Mouse (Mus musculus) forebrain, embryonic 13.5 days (tissue): ENCODE results near the gene Clk2. TPM values are rescaled to one million over a fixed set of nuclear protein-coding genes. Genes with fewer than 3 reads are reported as not detected.
"Not testable (repeated sequence)": the region's sequence is repeated elsewhere in the genome, so short reads cannot be mapped to it uniquely, and the experiment has no call there.

Experiments
- ATAC-seq: fragments of 200-750 bp; cut with Nextera tagmentation; 2 replicates; pipeline ENCODE4 v1.8.0; 2017
- H3K27ac ChIP-seq: fragments of 300-500 bp; sonication (generic); 2 replicates; pipeline ENCODE4 v1.5.1; 2015; ENCODE audit warnings: inconsistent platforms, mild to moderate bottlenecking, moderate library complexity
- H3K27me3 ChIP-seq: fragments of 300-500 bp; sonication (generic); 2 replicates; pipeline ENCODE4 v1.6.1; 2015; ENCODE audit warnings: mild to moderate bottlenecking, inconsistent platforms
- H3K36me3 ChIP-seq: fragments of 300-500 bp; sonication (generic); 2 replicates; pipeline ENCODE4 v1.6.1; 2015; ENCODE audit warnings: mild to moderate bottlenecking, inconsistent platforms; ENCODE audit not compliant: poor library complexity, severe bottlenecking
- H3K4me1 ChIP-seq: fragments of 300-500 bp; sonication (generic); 2 replicates; pipeline ENCODE4 v1.6.1; 2015; ENCODE audit warnings: inconsistent platforms
- H3K4me2 ChIP-seq: fragments of 300-500 bp; sonication (generic); 2 replicates; pipeline ENCODE4 v1.6.1; 2015; ENCODE audit warnings: inconsistent platforms, mild to moderate bottlenecking, moderate library complexity
- H3K4me3 ChIP-seq: fragments of 300-500 bp; sonication (generic); 2 replicates; pipeline ENCODE4 v1.5.1; 2015; ENCODE audit warnings: mild to moderate bottlenecking, inconsistent platforms
- H3K9ac ChIP-seq: fragments of 300-500 bp; sonication (generic); 2 replicates; pipeline ENCODE4 v1.6.1; 2015; ENCODE audit warnings: mild to moderate bottlenecking, inconsistent platforms
- H3K9me3 ChIP-seq: fragments of 300-500 bp; sonication (generic); replicated peaks from 2 replicates; pipeline ENCODE4 v1.6.1; 2016; ENCODE audit warnings: inconsistent platforms
- WGBS: fragments of 180-500 bp; shearing (Covaris S2); methylation state at CpG from one replicate; pipeline ENCODE4 v1.1.7; 2015; 5-methylcytosine and 5-hydroxymethylcytosine counted together
- polyA plus RNA-seq: library from polyadenylated mRNA; unstranded; fragments of >200 nt; fragmentation: Nextera tagmentation; extraction: Ambion mirVana; gene quantifications from 2 replicates; pipeline ENCODE4 v1.2.1, GENCODE M21; 2015

Clk2 gene
- polyA plus RNA-seq, 1 experiment from 2014 or later, result 25.0 TPM

GRCm38 (mm10) chr3:89213803-89214530 is 49.4 kb downstream of the Clk2 start:
- Histone ChIP-seq H3K27ac (peak overlapping the region; percentile 97), H3K4me1 (peaks cover 50% of the 10 kb centered on the region), H3K9ac (peak overlapping the region; percentile 76), H3K27me3 (no peaks in the 10 kb centered on the region), H3K4me3 (peak overlapping the region; percentile 72), H3K9me3 (no peaks in the 10 kb centered on the region), H3K4me2 (peak overlapping the region; percentile 70), H3K36me3 (peaks cover 32% of the 10 kb centered on the region)
- under 1% methylated on average over 63 of the region's 69 CpGs for WGBS
- ATAC-seq, result peak; percentile 86

DNA sequence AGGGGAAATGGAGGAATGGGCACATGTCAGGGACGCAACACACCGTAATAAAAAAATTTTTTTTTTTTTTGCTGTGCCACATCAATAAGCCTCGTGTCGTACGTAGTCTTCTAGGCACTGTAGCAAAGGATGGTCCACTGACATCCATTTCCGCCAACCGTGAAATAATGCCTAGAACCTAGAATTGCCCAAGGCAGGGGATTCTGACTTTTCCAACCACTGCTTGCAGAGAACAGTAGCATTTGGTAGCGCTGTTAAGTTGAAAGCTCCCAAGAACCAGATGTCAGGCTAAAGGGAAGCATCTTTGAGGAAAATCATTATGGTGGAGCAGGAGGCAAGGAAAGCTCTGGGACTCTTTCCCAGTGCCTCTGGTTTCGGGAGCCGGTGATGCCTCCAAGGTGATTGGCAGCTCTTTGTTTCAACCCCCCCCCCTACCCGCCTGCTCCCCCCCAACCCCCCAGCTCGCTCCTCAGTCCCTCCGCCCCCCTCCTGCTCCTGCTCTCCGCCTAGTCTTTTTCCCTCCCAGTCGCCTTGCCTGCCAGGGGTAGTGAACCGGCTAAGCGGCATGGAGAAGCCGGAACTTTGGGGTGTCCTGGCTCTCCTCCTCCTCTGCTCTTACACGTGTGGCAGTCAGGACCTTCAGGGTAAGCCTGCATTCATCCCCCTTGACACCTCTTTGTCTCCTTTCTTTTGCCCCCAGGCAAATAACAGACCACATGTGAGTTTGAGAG is 50.3 kb downstream of the Clk2 start, which contains the start of gene Thbs3:
Thbs3 (plus strand) TSS at position 500 of the 731 bp plus-strand sequence.
- Histone ChIP-seq H3K9me3 (no peaks in the 10 kb centered on the region), H3K4me3 (peak within 1 kb of the TSS; percentile 72), H3K9ac (peak within 1 kb of the TSS; percentile 76), H3K36me3 (peaks cover 28% of the 10 kb centered on the region), H3K27me3 (no peaks in the 10 kb centered on the region), H3K27ac (peak within 1 kb of the TSS; percentile 97), H3K4me2 (peak within 1 kb of the TSS; percentile 70), H3K4me1 (peaks cover 57% of the 10 kb centered on the region)
- ATAC-seq, result peak; percentile 11
- WGBS, result under 1% methylated on average over 18 of the region's 19 CpGs

GRCm38 (mm10) chr3:89215853-89216252 is 51.3 kb downstream of the Clk2 start:
- 0% methylated on average over 6 of the region's 6 CpGs for WGBS
- Histone ChIP-seq H3K4me2 (peak overlapping the region; percentile 70), H3K4me3 (peak overlapping the region; percentile 72), H3K9me3 (no peaks in the 10 kb centered on the region), H3K27ac (peak overlapping the region; percentile 97), H3K4me1 (peaks cover 62% of the 10 kb centered on the region), H3K36me3 (peaks cover 23% of the 10 kb centered on the region; the same call in 1 of the 2 replicates), H3K27me3 (no peaks in the 10 kb centered on the region), H3K9ac (peak overlapping the region; percentile 76)
- ATAC-seq, result peak; percentile 39

- Histone ChIP-seq H3K9ac (peak overlapping the region; percentile 76; the same call in 1 of the 2 replicates), H3K4me2 (peak overlapping the region; percentile 70; the same call in 1 of the 2 replicates), H3K4me1 (peaks cover 68% of the 10 kb centered on the region)
Measured at GRCm38 (mm10) chr3:89216407-89216806, 51.8 kb downstream of the Clk2 start.

GRCm38 (mm10) chr3:89218271-89218670 is 53.7 kb downstream of the Clk2 start:
- Histone ChIP-seq H3K4me1 (peaks cover 68% of the 10 kb centered on the region), H3K9me3 (no peaks in the 10 kb centered on the region), H3K4me3 (no peak overlapping the region), H3K27ac (0 out of 2 replicates have a peak overlapping the region, but pooled peaks have one; percentile 1), H3K4me2 (no peak overlapping the region), H3K27me3 (no peaks in the 10 kb centered on the region), H3K9ac (peak overlapping the region; percentile 43; the same call in 1 of the 2 replicates), H3K36me3 (peaks cover 40% of the 10 kb centered on the region)
- WGBS, result 70% methylated on average over 1 of the region's 1 CpGs
- no peak for ATAC-seq

More at GRCm38 (mm10) chr3:89216407-89216806, 51.8 kb downstream of the Clk2 start:
- peaks cover 25% of the 10 kb centered on the region for H3K36me3 ChIP-seq
- ATAC-seq, H3K9me3 ChIP-seq, H3K27me3 ChIP-seq: not testable (repeated sequence)
- peak overlapping the region; percentile 97; the same call in 1 of the 2 replicates for H3K27ac ChIP-seq
- WGBS, result 69% methylated on average over 7 of the region's 7 CpGs
- 0 out of 2 replicates have a peak overlapping the region, but pooled peaks have one; percentile 72 for H3K4me3 ChIP-seq

DNA sequence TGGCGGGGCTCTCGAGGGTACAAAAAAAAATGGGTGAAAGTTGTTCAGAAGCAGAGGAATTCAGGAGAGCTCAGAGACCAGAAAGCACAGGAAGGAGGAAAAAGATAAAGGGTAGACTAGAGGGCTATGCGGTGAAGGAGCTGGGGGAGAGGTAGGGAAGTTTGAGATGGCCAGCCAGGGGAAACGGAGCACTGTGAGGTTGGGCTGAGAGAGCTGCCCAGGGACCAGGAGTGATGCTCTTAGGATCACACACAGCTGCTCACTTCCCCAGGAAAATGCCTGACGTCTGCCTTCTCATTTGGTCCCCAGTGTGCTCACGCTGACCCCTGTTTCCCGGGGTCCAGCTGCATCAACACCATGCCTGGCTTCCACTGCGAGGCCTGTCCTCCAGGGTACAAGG is 55.0 kb downstream of the Clk2 start:
- Histone ChIP-seq H3K4me3 (no peak overlapping the region), H3K9me3 (no peaks in the 10 kb centered on the region)
- ATAC-seq, result no peak

GRCm38 (mm10) chr3:89221167-89221566 is 56.6 kb downstream of the Clk2 start:
- H3K4me3 ChIP-seq, result no peak overlapping the region
- H3K9ac ChIP-seq, result no peak overlapping the region
- no peaks in the 10 kb centered on the region for H3K9me3 ChIP-seq
- ATAC-seq, result no peak
- H3K4me2 ChIP-seq, result peak overlapping the region; percentile 5; the same call in 1 of the 2 replicates
- peaks cover 60% of the 10 kb centered on the region for H3K36me3 ChIP-seq
- 65% methylated on average over 5 of the region's 5 CpGs for WGBS
- peaks cover 79% of the 10 kb centered on the region for H3K4me1 ChIP-seq
- H3K27me3 ChIP-seq, result no peaks in the 10 kb centered on the region
- H3K27ac ChIP-seq, result peak overlapping the region; percentile 57

More for the DNA sequence above, 55.0 kb downstream of the Clk2 start:
- Histone ChIP-seq H3K4me1 (peaks cover 79% of the 10 kb centered on the region), H3K9ac (peak overlapping the region; percentile 26; the same call in 1 of the 2 replicates), H3K4me2 (no peak overlapping the region), H3K27me3 (no peaks in the 10 kb centered on the region), H3K27ac (peak overlapping the region; percentile 16), H3K36me3 (peaks cover 53% of the 10 kb centered on the region)
- 59% methylated on average over 8 of the region's 8 CpGs for WGBS

DNA sequence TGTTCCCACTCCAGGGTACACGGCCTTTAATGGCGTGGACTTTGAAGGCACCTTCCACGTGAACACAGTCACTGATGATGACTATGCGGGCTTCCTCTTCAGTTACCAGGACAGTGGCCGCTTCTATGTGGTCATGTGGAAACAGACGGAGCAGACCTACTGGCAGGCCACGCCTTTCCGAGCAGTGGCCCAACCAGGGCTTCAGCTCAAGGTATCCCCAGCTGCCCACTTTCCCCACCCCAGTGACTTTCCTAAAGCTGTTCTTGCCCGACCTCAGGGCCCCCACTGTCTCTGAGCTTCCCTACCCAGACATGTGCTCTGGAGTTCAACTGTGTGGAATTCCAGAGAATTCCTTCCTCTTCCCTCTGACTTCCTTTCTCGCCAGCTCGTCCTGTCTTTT is 60.2 kb downstream of the Clk2 start:
- peaks cover 78% of the 10 kb centered on the region for H3K4me1 ChIP-seq
- ATAC-seq, result no peak
- peak overlapping the region; percentile 95 for H3K27ac ChIP-seq
- H3K4me2 ChIP-seq, result peak overlapping the region; percentile 77
- peaks cover 46% of the 10 kb centered on the region for H3K36me3 ChIP-seq
- WGBS, result 23% methylated on average over 11 of the region's 11 CpGs
- H3K27me3 ChIP-seq, result no peaks in the 10 kb centered on the region
- H3K4me3 ChIP-seq, result peak overlapping the region; percentile 70
- H3K9ac ChIP-seq, result peak overlapping the region; percentile 87
- no peaks in the 10 kb centered on the region for H3K9me3 ChIP-seq

- no peaks in the 10 kb centered on the region for H3K9me3 ChIP-seq
- peak overlapping the region; percentile 70 for H3K4me3 ChIP-seq
- peaks cover 42% of the 10 kb centered on the region for H3K36me3 ChIP-seq
- ATAC-seq, result no peak
- 4% methylated on average over 12 of the region's 12 CpGs for WGBS
- H3K4me1 ChIP-seq, result peaks cover 74% of the 10 kb centered on the region
- peak overlapping the region; percentile 77 for H3K4me2 ChIP-seq
- peak overlapping the region; percentile 95 for H3K27ac ChIP-seq
- H3K27me3 ChIP-seq, result no peaks in the 10 kb centered on the region
- peak overlapping the region; percentile 87 for H3K9ac ChIP-seq
Measured at GRCm38 (mm10) chr3:89225321-89225815, 60.8 kb downstream of the Clk2 start.

DNA sequence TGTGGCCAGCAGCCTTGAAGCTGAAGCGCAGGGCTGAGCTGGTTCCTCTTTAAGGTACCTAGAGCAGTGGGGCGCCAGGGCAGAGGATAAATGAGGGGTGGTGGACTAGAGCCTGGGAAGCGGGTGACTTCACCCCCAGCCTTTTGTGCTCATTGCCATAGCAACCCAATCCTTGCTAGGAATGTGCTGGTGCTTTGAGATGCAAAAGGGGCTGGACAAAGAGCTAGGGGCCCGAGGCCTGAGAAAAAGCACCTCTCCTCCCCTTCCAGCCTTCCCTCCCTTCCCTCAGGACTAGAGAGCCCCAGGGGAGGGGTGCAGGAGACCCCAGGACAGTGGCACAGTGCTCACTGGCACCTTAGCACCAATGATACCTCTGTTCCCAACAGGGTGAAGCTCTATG is 61.3 kb downstream of the Clk2 start:
- peak overlapping the region; percentile 87 for H3K9ac ChIP-seq
- WGBS, result 0% methylated on average over 4 of the region's 4 CpGs
- H3K9me3 ChIP-seq, result no peaks in the 10 kb centered on the region
- ATAC-seq, result peak; percentile 69
- H3K27me3 ChIP-seq, result no peaks in the 10 kb centered on the region
- peaks cover 72% of the 10 kb centered on the region for H3K4me1 ChIP-seq
- peaks cover 40% of the 10 kb centered on the region for H3K36me3 ChIP-seq
- H3K4me3 ChIP-seq, result peak overlapping the region; percentile 70
- H3K4me2 ChIP-seq, result peak overlapping the region; percentile 77
- H3K27ac ChIP-seq, result peak overlapping the region; percentile 95

GRCm38 (mm10) chr3:89226361-89226760 is 61.8 kb downstream of the Clk2 start:
- ATAC-seq, result no peak
- no peaks in the 10 kb centered on the region for H3K9me3 ChIP-seq

More at GRCm38 (mm10) chr3:89226361-89226760, 61.8 kb downstream of the Clk2 start:
- Histone ChIP-seq H3K36me3 (peaks cover 35% of the 10 kb centered on the region), H3K4me1 (peaks cover 68% of the 10 kb centered on the region), H3K9ac (peak overlapping the region; percentile 87), H3K4me3 (peak overlapping the region; percentile 70), H3K27ac (peak overlapping the region; percentile 95), H3K4me2 (peak overlapping the region; percentile 77), H3K27me3 (no peaks in the 10 kb centered on the region)
- 2% methylated on average over 11 of the region's 11 CpGs for WGBS
